Mouse (Mus musculus): Measurements from ENCODE around the gene Ttc39b. TPM values are rescaled to one million over a fixed set of nuclear protein-coding genes. Genes with fewer than 3 reads are reported as not detected.
A peak's percentile ranks its signal among the peaks of the same experiment; 100 is the strongest.

Gene Ttc39b
- polyA plus RNA-seq, 1 experiment from 2014 or later = 4.0 TPM

DNA sequence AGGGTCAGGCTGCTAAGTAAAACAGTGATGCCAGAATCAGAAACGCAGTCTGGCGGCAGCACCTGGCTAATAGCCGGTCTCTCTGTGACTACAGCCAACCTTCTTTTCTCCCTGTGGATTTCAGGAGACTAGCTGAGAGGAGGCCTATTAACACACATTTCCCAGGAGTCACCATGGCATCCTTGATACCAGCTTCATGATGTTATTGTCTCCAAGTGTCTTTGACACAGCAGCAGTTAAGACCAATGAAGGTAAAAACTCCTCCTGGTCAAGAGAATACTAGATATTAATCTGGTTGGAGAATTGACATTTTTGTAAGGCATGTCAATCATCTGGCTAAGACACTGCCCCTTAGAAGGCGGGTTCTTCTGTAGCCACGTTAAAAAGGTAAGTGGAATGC lies 1.3 kb upstream of the Ttc39b start:
- Histone ChIP-seq H3K4me1 (replicated peaks; ENCODE audit: control insufficient read depth, insufficient read depth, low read length) (peaks cover 15% of the 10 kb centered on the region), H3K27me3 (ENCODE audit: control insufficient read depth, insufficient read depth, low read depth, low read length) (peaks cover 7% of the 10 kb centered on the region; the same call in 1 of the 2 replicates), H3K4me3 (ENCODE audit: low read length) (no peak overlapping the region), H3K4me2 (ENCODE audit: low read depth, low read length) (no peak overlapping the region), H3K27ac (ENCODE audit: low read length) (no peak overlapping the region), H3K9ac (ENCODE audit: low read length) (no peak overlapping the region), H3K9me3 (ENCODE audit: control insufficient read depth, low read length) (no peaks in the 10 kb centered on the region), H3K36me3 (ENCODE audit: control insufficient read depth, insufficient read depth, low read length) (no peaks in the 10 kb centered on the region)
- WGBS = 59% methylated on average over 5 of the region's 5 CpGs
- ATAC-seq (ENCODE audit: low read depth) = no peak

DNA sequence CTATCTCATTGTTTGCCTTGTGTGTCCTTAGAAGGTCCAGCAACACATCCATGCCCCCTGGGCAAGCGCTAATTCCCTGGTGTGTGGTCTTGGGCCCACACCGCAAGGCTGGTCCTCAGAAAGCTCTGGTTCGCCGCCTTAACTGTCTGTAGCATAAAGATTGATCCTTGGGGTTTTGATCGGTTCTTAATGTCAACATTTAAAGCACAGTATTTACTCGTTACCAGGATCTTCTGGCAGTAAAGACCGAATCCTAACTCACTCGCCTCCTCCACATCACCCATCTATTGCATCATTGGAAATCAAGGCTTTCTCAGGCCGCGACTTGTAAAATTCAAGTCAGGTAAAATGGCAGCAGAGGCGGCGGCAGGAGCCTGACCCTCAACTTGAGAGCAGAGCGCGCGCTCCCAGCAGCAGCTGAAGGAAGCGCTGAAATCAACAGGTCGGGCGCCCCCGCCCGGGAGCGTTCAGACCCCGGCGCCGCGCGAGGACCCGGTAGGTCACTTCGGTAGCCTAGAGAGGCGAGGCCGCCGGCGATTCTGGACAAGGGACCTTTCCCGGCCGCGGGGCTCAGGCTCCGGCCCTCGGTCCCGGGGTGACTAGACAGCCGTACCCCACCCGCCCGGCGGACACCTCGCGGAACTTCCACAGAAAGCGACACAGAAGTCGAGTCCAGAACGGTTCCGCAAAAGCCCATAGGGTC lies 703 bp downstream of the Ttc39b start:
- peaks cover 10% of the 10 kb centered on the region for H3K4me1 ChIP-seq (replicated peaks; ENCODE audit: control insufficient read depth, insufficient read depth, low read length)
- H3K4me2 ChIP-seq (ENCODE audit: low read depth, low read length) = peak overlapping the region; percentile 86
- no peaks in the 10 kb centered on the region for H3K36me3 ChIP-seq (ENCODE audit: control insufficient read depth, insufficient read depth, low read length)
- peak overlapping the region; percentile 70 for H3K27ac ChIP-seq (ENCODE audit: low read length)
- peak; percentile 76 for ATAC-seq (ENCODE audit: low read depth)
- H3K27me3 ChIP-seq (ENCODE audit: control insufficient read depth, insufficient read depth, low read depth, low read length) = peaks cover 7% of the 10 kb centered on the region; the same call in 1 of the 2 replicates
- peak overlapping the region; percentile 72 for H3K9ac ChIP-seq (ENCODE audit: low read length)
- no peaks in the 10 kb centered on the region for H3K9me3 ChIP-seq (ENCODE audit: control insufficient read depth, low read length)
- peak overlapping the region; percentile 67 for H3K4me3 ChIP-seq (ENCODE audit: low read length)
- WGBS = 1% methylated on average over 48 of the region's 48 CpGs

DNA sequence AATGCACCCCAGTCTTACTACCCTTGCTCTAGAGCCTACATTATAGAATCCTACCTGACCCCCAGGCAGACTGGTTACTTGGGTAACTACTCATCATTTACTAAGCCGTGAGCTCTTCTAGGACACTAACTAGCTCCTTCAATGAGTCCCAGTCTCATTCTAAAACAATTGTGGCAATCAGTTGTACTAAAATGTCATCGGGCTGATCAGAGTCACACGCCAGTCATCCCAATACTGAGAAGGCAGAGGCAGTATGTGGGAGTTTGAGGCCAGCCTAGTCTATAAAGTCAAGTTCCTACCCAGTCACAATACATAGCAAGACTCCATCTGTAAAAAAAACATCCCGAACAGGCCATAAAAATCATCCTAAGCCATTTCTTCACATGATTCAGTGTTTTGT lies 4.3 kb downstream of the Ttc39b start:
- Histone ChIP-seq H3K36me3 (ENCODE audit: control insufficient read depth, insufficient read depth, low read length) (no peaks in the 10 kb centered on the region), H3K4me2 (ENCODE audit: low read depth, low read length) (no peak overlapping the region), H3K4me1 (replicated peaks; ENCODE audit: control insufficient read depth, insufficient read depth, low read length) (peaks cover 13% of the 10 kb centered on the region), H3K9me3 (ENCODE audit: control insufficient read depth, low read length) (no peaks in the 10 kb centered on the region), H3K27me3 (ENCODE audit: control insufficient read depth, insufficient read depth, low read depth, low read length) (no peaks in the 10 kb centered on the region), H3K4me3 (ENCODE audit: low read length) (no peak overlapping the region), H3K9ac (ENCODE audit: low read length) (no peak overlapping the region), H3K27ac (ENCODE audit: low read length) (no peak overlapping the region)
- WGBS = 95% methylated on average over 4 of the region's 4 CpGs
- no peak for ATAC-seq (ENCODE audit: low read depth)

DNA sequence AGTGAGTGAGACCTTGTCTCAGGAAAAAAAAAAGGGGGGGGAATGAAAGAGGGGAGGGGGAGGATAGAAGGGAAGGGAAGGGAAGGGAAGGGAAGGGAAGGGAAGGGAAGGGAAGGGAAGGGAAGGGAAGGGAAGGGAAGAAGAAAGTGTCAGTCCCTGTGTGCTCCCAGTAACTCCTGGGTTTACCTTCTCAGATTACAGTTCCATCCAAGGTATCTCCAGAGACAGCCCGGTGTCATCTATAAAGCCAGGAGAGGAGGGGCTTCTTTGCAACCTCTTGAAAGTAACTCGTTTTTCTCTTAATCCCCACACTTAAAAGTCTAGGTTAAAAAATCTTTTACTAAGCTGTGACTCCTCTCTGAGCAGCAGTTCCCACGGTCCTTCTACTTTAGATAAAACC lies 5.3 kb downstream of the Ttc39b start:
- H3K9me3 ChIP-seq (ENCODE audit: control insufficient read depth, low read length) = no peaks in the 10 kb centered on the region
- H3K4me2 ChIP-seq (ENCODE audit: low read depth, low read length) = no peak overlapping the region
- H3K9ac ChIP-seq (ENCODE audit: low read length) = no peak overlapping the region
- no peak for ATAC-seq (ENCODE audit: low read depth)
- 17% methylated on average over 3 of the region's 3 CpGs for WGBS
- H3K27me3 ChIP-seq (ENCODE audit: control insufficient read depth, insufficient read depth, low read depth, low read length) = no peaks in the 10 kb centered on the region
- H3K36me3 ChIP-seq (ENCODE audit: control insufficient read depth, insufficient read depth, low read length) = no peaks in the 10 kb centered on the region
- H3K27ac ChIP-seq (ENCODE audit: low read length) = no peak overlapping the region
- H3K4me3 ChIP-seq (ENCODE audit: low read length) = no peak overlapping the region
- H3K4me1 ChIP-seq (replicated peaks; ENCODE audit: control insufficient read depth, insufficient read depth, low read length) = peaks cover 10% of the 10 kb centered on the region

DNA sequence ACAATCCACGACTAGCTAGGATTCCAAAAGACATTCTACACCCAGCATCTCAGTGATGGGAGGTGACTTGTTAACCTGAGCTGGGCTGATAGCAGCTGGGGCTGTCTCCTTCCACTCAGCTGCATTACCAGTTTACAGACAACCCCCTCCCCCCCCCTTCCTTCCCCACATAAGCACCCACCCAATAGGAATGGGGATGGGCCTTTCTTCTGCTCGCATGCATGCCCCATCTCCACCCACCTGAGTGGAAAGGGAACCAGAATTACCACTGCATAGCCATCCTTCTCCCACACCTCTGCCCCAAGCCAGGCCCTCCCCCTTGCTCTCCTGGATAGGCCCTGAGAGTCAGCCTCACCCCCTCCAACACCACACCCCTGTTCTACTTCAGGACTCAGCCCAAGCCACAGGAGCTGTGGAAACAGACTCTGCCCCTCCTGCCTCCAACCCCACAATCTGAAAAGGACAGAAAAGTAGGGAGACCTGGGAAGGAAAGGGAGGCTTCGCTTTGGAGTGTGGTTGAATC lies 6.2 kb downstream of the Ttc39b start:
- Histone ChIP-seq H3K4me3 (ENCODE audit: low read length) (no peak overlapping the region), H3K9ac (ENCODE audit: low read length) (no peak overlapping the region), H3K4me2 (ENCODE audit: low read depth, low read length) (no peak overlapping the region), H3K9me3 (ENCODE audit: control insufficient read depth, low read length) (no peaks in the 10 kb centered on the region), H3K36me3 (ENCODE audit: control insufficient read depth, insufficient read depth, low read length) (no peaks in the 10 kb centered on the region), H3K27me3 (ENCODE audit: control insufficient read depth, insufficient read depth, low read depth, low read length) (no peaks in the 10 kb centered on the region), H3K4me1 (replicated peaks; ENCODE audit: control insufficient read depth, insufficient read depth, low read length) (peaks cover 6% of the 10 kb centered on the region), H3K27ac (ENCODE audit: low read length) (no peak overlapping the region)
- WGBS = 63% methylated on average over 3 of the region's 3 CpGs
- ATAC-seq (ENCODE audit: low read depth) = peak; percentile 54; the same call in 1 of the 2 replicates

DNA sequence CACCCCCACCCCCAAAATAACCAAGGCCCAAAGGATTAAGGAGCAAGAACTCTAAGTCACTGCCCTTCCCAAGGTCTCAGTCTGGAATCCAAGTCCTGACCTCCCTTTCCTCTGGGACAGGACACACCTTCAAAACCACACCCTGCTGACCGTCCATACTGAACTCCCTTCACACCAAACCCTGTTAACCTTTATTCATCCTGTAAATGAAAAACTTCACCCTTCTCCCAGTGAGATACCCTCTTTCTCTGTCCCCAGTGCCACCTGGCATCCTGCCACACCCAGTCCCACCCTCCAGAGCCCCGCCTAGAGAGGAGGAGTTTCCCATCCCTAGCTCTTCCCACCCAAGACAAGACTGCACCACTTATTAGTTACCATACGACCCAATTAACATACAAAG lies 7.3 kb downstream of the Ttc39b start:
- no peak overlapping the region for H3K4me2 ChIP-seq (ENCODE audit: low read depth, low read length)
- ATAC-seq (ENCODE audit: low read depth) = no peak
- 67% methylated on average over 3 of the region's 3 CpGs for WGBS
- H3K36me3 ChIP-seq (ENCODE audit: control insufficient read depth, insufficient read depth, low read length) = no peaks in the 10 kb centered on the region
- no peak overlapping the region for H3K4me3 ChIP-seq (ENCODE audit: low read length)
- H3K9ac ChIP-seq (ENCODE audit: low read length) = no peak overlapping the region
- no peak overlapping the region for H3K27ac ChIP-seq (ENCODE audit: low read length)
- H3K9me3 ChIP-seq (ENCODE audit: control insufficient read depth, low read length) = no peaks in the 10 kb centered on the region
- peaks cover 6% of the 10 kb centered on the region for H3K4me1 ChIP-seq (replicated peaks; ENCODE audit: control insufficient read depth, insufficient read depth, low read length)
- no peaks in the 10 kb centered on the region for H3K27me3 ChIP-seq (ENCODE audit: control insufficient read depth, insufficient read depth, low read depth, low read length)

DNA sequence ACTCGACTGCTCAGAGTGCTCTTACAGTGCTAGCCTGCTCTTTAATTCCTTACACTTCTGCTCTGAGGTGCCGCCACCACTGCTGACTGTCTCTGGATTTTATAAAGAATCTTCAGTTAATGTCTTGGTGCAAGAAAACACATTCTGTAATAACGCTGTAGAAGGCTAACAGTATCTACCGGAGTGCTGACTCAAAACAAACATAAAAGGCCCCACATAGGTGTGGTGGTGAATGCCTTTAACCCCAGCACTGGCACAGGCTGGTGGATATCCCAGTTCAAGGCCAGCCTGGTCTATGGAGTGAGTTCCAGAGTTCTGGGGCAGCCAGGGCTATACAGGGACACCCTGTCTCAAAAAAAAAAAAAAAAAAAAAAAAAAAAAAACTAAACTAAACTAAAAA lies 8.1 kb downstream of the Ttc39b start:
- Histone ChIP-seq H3K27me3 (ENCODE audit: control insufficient read depth, insufficient read depth, low read depth, low read length) (no peaks in the 10 kb centered on the region), H3K36me3 (ENCODE audit: control insufficient read depth, insufficient read depth, low read length) (no peaks in the 10 kb centered on the region), H3K4me1 (replicated peaks; ENCODE audit: control insufficient read depth, insufficient read depth, low read length) (peaks cover 6% of the 10 kb centered on the region), H3K4me3 (ENCODE audit: low read length) (no peak overlapping the region), H3K4me2 (ENCODE audit: low read depth, low read length) (peak overlapping the region; percentile 50), H3K9ac (ENCODE audit: low read length) (peak overlapping the region; percentile 30; the same call in 1 of the 2 replicates), H3K27ac (ENCODE audit: low read length) (0 out of 2 replicates have a peak overlapping the region, but pooled peaks have one; percentile 10), H3K9me3 (ENCODE audit: control insufficient read depth, low read length) (no peaks in the 10 kb centered on the region)
- 52% methylated on average over 4 of the region's 4 CpGs for WGBS
- ATAC-seq (ENCODE audit: low read depth) = no peak

DNA sequence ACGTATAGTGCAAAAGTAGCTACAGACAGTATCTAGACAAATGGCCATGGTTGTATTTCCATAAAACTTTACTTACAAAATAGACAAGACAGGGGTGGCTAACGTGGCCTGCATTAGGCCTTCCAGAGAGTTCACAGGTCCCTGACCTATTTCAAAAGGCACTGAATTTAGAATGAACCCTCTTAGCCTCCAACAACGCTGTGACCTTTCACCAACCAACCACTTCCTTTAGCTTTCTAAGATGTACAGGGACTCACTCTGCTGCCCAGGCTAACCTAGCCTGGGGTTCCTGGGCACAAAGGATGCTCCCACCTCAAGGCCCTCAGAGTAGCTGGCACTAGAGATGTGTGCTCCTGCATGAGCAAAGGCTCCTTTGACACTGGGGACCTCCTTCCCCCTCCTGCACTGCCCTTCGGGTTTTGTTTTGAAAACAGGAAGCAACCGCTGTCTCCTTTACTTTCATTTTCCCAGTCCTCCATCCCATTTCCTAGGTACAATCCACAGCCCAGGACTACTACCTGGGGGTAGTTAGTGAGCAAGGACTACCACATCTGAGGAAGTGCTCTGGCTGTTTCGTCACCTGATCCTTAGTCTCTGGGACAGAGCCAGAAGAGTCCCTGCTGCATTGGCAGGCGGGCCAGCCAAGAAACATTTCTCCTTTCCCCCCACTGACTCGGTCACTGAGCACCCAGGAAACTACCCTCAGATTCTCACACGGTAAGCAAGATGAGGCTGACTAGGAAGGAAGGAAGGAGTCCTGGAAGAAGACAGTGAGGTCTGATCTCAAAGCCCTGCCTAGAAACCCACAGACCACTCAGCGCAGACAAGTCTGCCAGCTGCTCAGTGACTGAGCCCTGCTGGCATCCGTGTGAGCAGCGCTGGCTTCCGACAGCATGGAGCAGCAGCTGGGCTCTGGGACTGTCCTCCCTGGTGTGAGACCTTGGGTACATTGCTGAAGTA lies 8.9 kb downstream of the Ttc39b start:
- peak overlapping the region; percentile 22 for H3K4me3 ChIP-seq (ENCODE audit: low read length)
- H3K27me3 ChIP-seq (ENCODE audit: control insufficient read depth, insufficient read depth, low read depth, low read length) = no peaks in the 10 kb centered on the region
- H3K9ac ChIP-seq (ENCODE audit: low read length) = peak overlapping the region; percentile 30
- WGBS = 42% methylated on average over 13 of the region's 13 CpGs
- H3K4me2 ChIP-seq (ENCODE audit: low read depth, low read length) = peak overlapping the region; percentile 50
- H3K36me3 ChIP-seq (ENCODE audit: control insufficient read depth, insufficient read depth, low read length) = no peaks in the 10 kb centered on the region
- peak; percentile 68 for ATAC-seq (ENCODE audit: low read depth)
- H3K4me1 ChIP-seq (replicated peaks; ENCODE audit: control insufficient read depth, insufficient read depth, low read length) = peaks cover 6% of the 10 kb centered on the region
- H3K9me3 ChIP-seq (ENCODE audit: control insufficient read depth, low read length) = no peaks in the 10 kb centered on the region
- H3K27ac ChIP-seq (ENCODE audit: low read length) = 0 out of 2 replicates have a peak overlapping the region, but pooled peaks have one; percentile 10

DNA sequence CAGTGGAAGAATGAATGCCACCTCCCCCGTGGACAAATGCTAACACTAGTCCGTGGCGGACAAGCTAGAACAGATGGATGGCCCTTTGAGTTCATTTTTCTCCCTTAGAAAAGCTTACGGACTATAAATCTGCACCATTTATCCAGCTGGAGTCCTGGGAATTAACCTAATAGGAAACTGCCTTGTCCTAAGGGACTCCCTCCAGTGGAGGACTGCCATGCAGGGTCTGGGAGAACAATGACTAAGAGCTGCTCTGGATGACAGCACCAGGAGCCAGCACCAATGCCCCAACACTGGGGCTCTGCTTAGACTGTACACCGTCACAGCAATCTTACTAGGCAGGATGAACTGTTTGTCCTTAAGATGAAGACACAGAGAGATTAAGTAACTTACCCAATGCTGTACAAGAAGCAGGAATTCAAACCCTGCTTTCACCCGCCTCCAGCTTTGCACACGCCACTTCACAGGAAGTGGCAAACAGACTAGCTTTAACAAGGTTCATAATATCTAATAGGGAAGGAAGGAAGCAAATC lies 9.7 kb downstream of the Ttc39b start:
- H3K27me3 ChIP-seq (ENCODE audit: control insufficient read depth, insufficient read depth, low read depth, low read length) = no peaks in the 10 kb centered on the region
- H3K9me3 ChIP-seq (ENCODE audit: control insufficient read depth, low read length) = no peaks in the 10 kb centered on the region
- H3K27ac ChIP-seq (ENCODE audit: low read length) = no peak overlapping the region
- H3K4me3 ChIP-seq (ENCODE audit: low read length) = no peak overlapping the region
- H3K36me3 ChIP-seq (ENCODE audit: control insufficient read depth, insufficient read depth, low read length) = no peaks in the 10 kb centered on the region
- ATAC-seq (ENCODE audit: low read depth) = no peak
- no peak overlapping the region for H3K9ac ChIP-seq (ENCODE audit: low read length)
- WGBS = 74% methylated on average over 7 of the region's 7 CpGs
- H3K4me2 ChIP-seq (ENCODE audit: low read depth, low read length) = no peak overlapping the region
- peaks cover 8% of the 10 kb centered on the region for H3K4me1 ChIP-seq (replicated peaks; ENCODE audit: control insufficient read depth, insufficient read depth, low read length)
